Mouse (Mus musculus) Muller cell, postnatal 12 days (primary cell): Measurements from ENCODE around the gene Rhov.

Source experiments
- DNase-seq: peaks from one replicate; pipeline ENCODE4 v3.0.0-alpha.2; 2015; ENCODE audit errors: inconsistent ontology term

Rhov gene

DNA sequence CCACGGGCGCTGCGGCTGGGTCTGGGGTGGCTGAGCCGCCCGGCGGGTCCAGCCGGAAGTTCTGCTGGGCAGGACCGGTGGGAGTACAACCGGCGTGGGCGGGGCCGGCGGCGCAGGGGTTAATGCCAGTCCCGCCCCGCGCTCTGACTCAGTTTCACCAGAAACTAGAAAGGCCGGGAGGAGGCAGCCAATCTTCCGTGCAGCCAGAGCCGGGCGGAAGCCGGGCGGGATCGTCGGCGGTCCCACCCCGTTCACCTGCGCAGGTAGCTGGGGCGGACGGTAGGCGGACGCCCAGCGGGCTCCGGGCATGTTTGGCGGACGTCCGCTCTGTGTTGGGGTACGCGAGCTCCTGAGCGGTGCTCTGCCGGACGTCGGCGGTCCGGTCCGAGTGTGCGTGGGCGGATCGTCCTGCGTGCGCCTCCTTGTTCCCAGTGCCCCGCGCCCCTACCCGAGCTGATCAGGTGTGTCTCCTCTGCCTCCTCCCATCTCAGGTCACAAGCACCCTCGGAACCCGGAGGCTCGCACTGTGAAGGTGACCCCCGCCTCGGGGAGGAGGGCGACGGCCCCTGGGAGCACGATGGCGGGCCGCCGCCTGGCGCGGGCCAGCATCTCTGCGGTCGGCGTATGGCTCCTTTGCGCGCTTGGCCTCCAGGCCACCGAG, 33.7 kb downstream of the Rhov start, which contains the start of gene Spint1:
Spint1 (plus strand) TSS at position 153 of the 661 bp plus-strand sequence.
- peak; percentile 11 for DNase-seq

- peak; percentile 2 for DNase-seq
Measured at GRCm38 (mm10) chr2:119236682-119237209, 34.3 kb downstream of the Rhov start.

DNA sequence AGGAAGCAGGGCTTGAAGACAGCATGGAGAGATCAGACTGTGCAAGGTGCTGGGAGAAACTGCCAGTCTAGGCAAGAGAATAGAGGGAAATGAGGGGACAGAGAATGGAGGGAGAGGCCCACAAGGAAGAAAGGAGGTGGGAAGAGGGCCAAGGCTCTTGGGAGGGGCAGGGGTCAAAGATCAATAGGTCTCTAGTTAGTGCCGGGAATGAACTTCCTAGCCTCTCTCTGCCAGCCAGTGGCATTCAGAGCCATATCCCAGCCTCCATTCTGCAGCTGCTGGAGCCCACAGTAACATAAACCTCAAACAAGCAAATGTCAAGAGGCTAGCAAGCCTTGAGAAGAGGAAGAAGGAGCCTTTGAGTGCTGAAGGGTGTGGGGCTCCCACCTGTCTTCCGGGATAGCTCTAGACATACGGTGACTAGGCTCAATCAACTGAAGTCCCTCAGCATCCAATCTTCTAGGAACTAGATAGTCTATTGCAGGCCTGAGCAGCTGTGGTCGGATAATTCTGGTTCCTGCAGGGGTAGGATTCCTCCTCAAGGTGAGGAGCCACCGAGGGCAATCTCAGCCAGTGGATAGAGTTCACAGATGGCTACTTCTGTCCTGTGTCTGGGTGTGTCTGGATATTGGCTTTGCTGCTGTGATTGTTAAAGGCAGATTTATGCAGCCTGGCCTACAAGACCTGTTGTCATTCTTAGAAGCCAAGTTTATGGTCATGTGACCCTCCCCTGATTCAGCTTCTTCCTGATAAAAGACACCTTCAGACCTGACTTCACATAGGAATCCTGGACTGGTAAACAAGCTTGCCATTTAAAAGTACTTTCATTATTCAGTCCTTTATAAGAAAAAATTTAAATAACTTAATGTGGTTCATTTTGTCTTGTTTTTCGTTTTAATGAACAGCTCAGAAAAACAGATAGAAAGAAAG, 41.0 kb downstream of the Rhov start, which contains the start of gene Ppp1r14d:
Ppp1r14d (minus strand) TSS at position 132 of the 930 bp plus-strand sequence.
- DNase-seq: no peak
